Mouse (Mus musculus) heart, embryonic 12.5 days (tissue): ENCODE results near the gene Stard8. TPM values are rescaled to one million over a fixed set of nuclear protein-coding genes. Genes with fewer than 3 reads are reported as not detected.
"Not testable (repeated sequence)": the region's sequence is repeated elsewhere in the genome, so short reads cannot be mapped to it uniquely, and the experiment has no call there.

Source experiments
- ATAC-seq: fragments of 200-750 bp; cut with Nextera tagmentation; 2 replicates; pipeline ENCODE4 v1.8.0; 2017; ENCODE audit warnings: moderate TSS enrichment, moderate library complexity; ENCODE audit not compliant: insufficient number of reproducible peaks, low FRiP score
- H3K27ac ChIP-seq: fragments of 300-500 bp; sonication (generic); 2 replicates; pipeline ENCODE4 v1.5.1; 2016; ENCODE audit warnings: mild to moderate bottlenecking, moderate library complexity; ENCODE audit not compliant: poor library complexity, severe bottlenecking
- H3K27me3 ChIP-seq: fragments of 300-500 bp; sonication (generic); replicated peaks from 2 replicates; pipeline ENCODE4 v1.6.1; 2016; ENCODE audit warnings: mild to moderate bottlenecking, moderate library complexity
- H3K36me3 ChIP-seq: fragments of 300-500 bp; sonication (generic); 2 replicates; pipeline ENCODE4 v1.6.1; 2016; ENCODE audit warnings: mild to moderate bottlenecking, moderate library complexity
- H3K4me1 ChIP-seq: fragments of 300-500 bp; sonication (generic); replicated peaks from 2 replicates; pipeline ENCODE4 v1.6.1; 2016; ENCODE audit warnings: mild to moderate bottlenecking
- H3K4me2 ChIP-seq: fragments of 300-500 bp; sonication (generic); 2 replicates; pipeline ENCODE4 v1.6.1; 2016; ENCODE audit warnings: mild to moderate bottlenecking, moderate library complexity
- H3K4me3 ChIP-seq: fragments of 300-500 bp; sonication (generic); 2 replicates; pipeline ENCODE4 v1.5.1; 2016; ENCODE audit warnings: mild to moderate bottlenecking
- H3K9ac ChIP-seq: fragments of 300-500 bp; sonication (generic); 2 replicates; pipeline ENCODE4 v1.6.1; 2016; ENCODE audit warnings: mild to moderate bottlenecking, moderate library complexity
- H3K9me3 ChIP-seq: fragments of 300-500 bp; sonication (generic); replicated peaks from 2 replicates; pipeline ENCODE4 v1.6.1; 2016; ENCODE audit warnings: mild to moderate bottlenecking, moderate library complexity
- WGBS: fragments of 180-500 bp; shearing (Covaris S2); methylation state at CpG from one replicate; pipeline ENCODE4 v1.1.7; 2016; 5-methylcytosine and 5-hydroxymethylcytosine counted together
- polyA plus RNA-seq: library from polyadenylated mRNA; unstranded; fragments of >200 nt; fragmentation: Nextera tagmentation; extraction: Ambion mirVana; gene quantifications from 2 replicates; pipeline ENCODE4 v1.2.1, GENCODE M21; 2016

The Stard8 gene
- polyA plus RNA-seq, 1 experiment from 2014 or later = 19.8 TPM

DNA sequence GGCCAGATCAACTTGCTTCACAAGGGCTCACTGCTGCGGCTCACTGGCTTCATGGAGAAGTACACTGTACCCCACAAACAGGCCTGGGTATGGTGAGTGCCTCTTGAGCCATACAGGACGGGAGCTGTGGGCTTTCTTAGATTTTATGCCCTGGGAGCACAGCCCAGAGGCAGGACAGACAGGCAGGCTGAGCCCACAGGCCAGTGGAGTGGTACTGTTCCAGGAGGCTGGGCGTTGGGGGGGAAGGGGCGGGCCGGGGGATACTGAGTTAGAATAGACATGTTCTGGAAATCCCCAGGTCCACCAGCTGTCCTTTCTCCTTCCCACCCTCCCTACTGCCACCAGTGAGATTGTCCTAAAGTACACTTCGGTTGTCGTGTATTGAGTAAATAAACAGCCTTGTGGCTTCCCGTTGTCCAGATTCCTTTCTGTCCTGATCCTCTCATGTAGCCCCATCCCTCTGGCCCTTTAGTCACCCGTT lies 64.7 kb downstream of the Stard8 start:
- 74% methylated on average over 9 of the region's 9 CpGs for WGBS
- Histone ChIP-seq H3K27ac (no peak overlapping the region), H3K4me1 (no peaks in the 10 kb centered on the region), H3K9me3 (no peaks in the 10 kb centered on the region), H3K27me3 (0 out of 2 replicates have a peak, but pooled peaks cover 11% of the 10 kb centered on the region), H3K4me3 (no peak overlapping the region), H3K36me3 (peaks cover 65% of the 10 kb centered on the region), H3K4me2 (no peak overlapping the region), H3K9ac (no peak overlapping the region)
- ATAC-seq = no peak

GRCm38 (mm10) chrX:99071188-99071587 lies 68.1 kb downstream of the Stard8 start:
- Histone ChIP-seq H3K4me3 (no peak overlapping the region), H3K4me2 (no peak overlapping the region), H3K9ac (no peak overlapping the region), H3K9me3 (no peaks in the 10 kb centered on the region), H3K27ac (no peak overlapping the region), H3K36me3 (peaks cover 57% of the 10 kb centered on the region), H3K27me3 (0 out of 2 replicates have a peak, but pooled peaks cover 9% of the 10 kb centered on the region), H3K4me1 (no peaks in the 10 kb centered on the region)
- WGBS = 90% methylated on average over 7 of the region's 7 CpGs
- no peak for ATAC-seq

DNA sequence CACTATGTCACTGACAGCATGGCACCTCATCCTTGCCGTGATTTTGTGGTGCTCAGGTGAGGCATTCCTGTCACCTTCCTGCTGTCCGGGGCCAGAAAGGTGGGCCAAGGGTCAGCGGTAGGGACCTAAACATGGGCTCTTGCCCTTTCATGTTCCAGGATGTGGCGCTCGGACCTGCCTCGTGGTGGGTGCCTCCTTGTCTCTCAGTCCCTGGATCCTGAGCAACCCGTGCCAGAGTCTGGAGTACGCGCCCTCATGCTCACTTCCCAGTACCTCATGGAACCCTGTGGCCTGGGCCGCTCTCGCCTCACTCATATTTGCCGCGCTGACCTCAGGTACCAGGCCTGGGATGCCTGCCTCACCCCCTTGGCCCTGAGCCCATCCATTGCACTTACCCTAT lies 69.5 kb downstream of the Stard8 start:
- H3K27ac ChIP-seq = no peak overlapping the region
- no peak overlapping the region for H3K4me3 ChIP-seq
- no peaks in the 10 kb centered on the region for H3K9me3 ChIP-seq
- H3K9ac ChIP-seq = no peak overlapping the region
- ATAC-seq = no peak
- H3K27me3 ChIP-seq = 0 out of 2 replicates have a peak, but pooled peaks cover 9% of the 10 kb centered on the region
- no peaks in the 10 kb centered on the region; the same call in 1 of the 2 replicates for H3K4me1 ChIP-seq
- H3K36me3 ChIP-seq = peaks cover 53% of the 10 kb centered on the region
- H3K4me2 ChIP-seq = no peak overlapping the region
- 93% methylated on average over 13 of the region's 13 CpGs for WGBS

GRCm38 (mm10) chrX:99075111-99075510 lies 72.1 kb downstream of the Stard8 start:
- Histone ChIP-seq H3K9ac (no peak overlapping the region), H3K4me1 (no peaks in the 10 kb centered on the region; the same call in 1 of the 2 replicates), H3K9me3 (no peaks in the 10 kb centered on the region), H3K27me3 (0 out of 2 replicates have a peak, but pooled peaks cover 9% of the 10 kb centered on the region), H3K4me3 (no peak overlapping the region), H3K4me2 (no peak overlapping the region), H3K27ac (no peak overlapping the region), H3K36me3 (peaks cover 33% of the 10 kb centered on the region)
- WGBS = 77% methylated on average over 5 of the region's 5 CpGs
- no peak for ATAC-seq

DNA sequence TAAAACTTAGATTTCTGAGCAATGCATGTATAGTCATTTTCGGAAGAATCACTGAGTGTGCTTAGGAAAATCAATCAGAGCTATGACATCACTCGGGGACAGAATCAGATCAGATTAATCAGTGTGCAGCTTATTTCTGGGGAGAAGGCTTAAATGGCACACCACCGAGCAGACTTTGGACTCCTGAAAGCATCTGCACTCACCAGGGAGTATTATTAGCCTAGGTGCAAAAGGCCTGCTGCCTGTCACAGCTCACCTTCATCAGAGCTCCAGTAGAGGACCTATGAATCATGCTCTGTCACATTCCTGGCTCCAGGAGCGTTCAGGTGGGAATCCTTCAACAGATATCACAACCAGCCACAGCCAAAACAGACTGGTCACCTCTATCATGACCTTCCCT lies 73.4 kb downstream of the Stard8 start:
- peaks cover 20% of the 10 kb centered on the region for H3K36me3 ChIP-seq
- H3K9ac ChIP-seq = no peak overlapping the region
- no peaks in the 10 kb centered on the region; the same call in 1 of the 2 replicates for H3K4me1 ChIP-seq
- no peak for ATAC-seq
- no peak overlapping the region for H3K27ac ChIP-seq
- WGBS = 53% methylated on average over 4 of the region's 4 CpGs
- no peaks in the 10 kb centered on the region for H3K9me3 ChIP-seq
- 0 out of 2 replicates have a peak, but pooled peaks cover 4% of the 10 kb centered on the region for H3K27me3 ChIP-seq
- H3K4me2 ChIP-seq = no peak overlapping the region
- no peak overlapping the region for H3K4me3 ChIP-seq

DNA sequence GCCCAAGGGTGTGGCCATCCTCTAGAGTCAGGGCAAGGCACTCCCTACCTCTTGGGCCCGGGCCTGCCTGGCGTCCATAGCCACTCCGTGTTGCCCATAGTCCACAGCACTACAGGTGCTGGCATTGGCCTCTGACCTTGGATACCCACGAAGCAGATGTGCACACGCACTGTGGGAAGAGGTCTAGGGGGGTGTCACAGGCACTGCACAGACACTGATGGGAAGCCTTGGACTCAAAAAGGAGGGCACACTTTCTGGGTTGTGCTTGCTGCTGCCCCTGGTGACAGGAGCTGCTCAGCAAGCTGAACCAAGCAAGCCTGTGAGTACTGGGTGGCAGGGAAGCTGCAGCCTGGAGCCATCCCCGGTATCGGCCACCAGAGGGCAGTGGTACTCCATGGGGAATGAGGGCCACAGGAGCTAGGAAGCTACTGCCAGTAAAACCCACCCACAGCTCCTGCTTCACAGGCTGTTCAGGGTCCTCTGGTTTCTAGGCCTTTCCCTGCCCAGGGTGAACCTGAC lies 75.4 kb downstream of the Stard8 start:
- not testable (repeated sequence) for H3K4me1 ChIP-seq, H3K4me2 ChIP-seq, H3K27ac ChIP-seq, H3K9me3 ChIP-seq, H3K4me3 ChIP-seq, H3K36me3 ChIP-seq, H3K9ac ChIP-seq, H3K27me3 ChIP-seq
- WGBS = 81% methylated on average over 5 of the region's 7 CpGs
- peak; percentile 48; the same call in 1 of the 2 replicates for ATAC-seq

GRCm38 (mm10) chrX:99092704-99093103 lies 89.7 kb downstream of the Stard8 start:
- Histone ChIP-seq H3K27ac (no peak overlapping the region), H3K4me3 (no peak overlapping the region), H3K36me3 (no peaks in the 10 kb centered on the region), H3K27me3 (0 out of 2 replicates have a peak, but pooled peaks cover 28% of the 10 kb centered on the region), H3K4me1 (no peaks in the 10 kb centered on the region), H3K9ac (no peak overlapping the region), H3K9me3 (no peaks in the 10 kb centered on the region), H3K4me2 (no peak overlapping the region)
- 52% methylated on average over 2 of the region's 2 CpGs for WGBS
- ATAC-seq = no peak

DNA sequence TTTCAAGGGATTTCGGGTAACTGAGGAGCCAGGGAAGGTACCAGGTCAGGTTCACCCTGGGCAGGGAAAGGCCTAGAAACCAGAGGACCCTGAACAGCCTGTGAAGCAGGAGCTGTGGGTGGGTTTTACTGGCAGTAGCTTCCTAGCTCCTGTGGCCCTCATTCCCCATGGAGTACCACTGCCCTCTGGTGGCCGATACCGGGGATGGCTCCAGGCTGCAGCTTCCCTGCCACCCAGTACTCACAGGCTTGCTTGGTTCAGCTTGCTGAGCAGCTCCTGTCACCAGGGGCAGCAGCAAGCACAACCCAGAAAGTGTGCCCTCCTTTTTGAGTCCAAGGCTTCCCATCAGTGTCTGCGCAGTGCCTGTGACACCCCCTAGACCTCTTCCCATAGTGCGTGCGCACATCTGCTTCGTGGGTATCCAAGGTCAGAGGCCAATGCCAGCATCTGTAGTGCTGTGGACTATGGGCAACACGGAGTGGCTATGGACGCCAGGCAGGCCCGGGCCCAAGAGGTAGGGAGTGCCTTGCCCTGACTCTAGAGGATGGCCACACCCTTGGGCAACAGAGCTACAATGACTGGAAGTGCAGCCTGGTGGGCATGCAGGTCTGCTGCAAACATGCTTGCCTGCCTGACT lies 108.2 kb downstream of the Stard8 start:
- H3K4me1 ChIP-seq, H3K4me3 ChIP-seq, H3K4me2 ChIP-seq, H3K9me3 ChIP-seq, H3K27ac ChIP-seq, H3K27me3 ChIP-seq, H3K9ac ChIP-seq, H3K36me3 ChIP-seq: not testable (repeated sequence)
- 69% methylated on average over 7 of the region's 10 CpGs for WGBS
- ATAC-seq = 0 out of 2 replicates have a peak, but pooled peaks have one; percentile 55

DNA sequence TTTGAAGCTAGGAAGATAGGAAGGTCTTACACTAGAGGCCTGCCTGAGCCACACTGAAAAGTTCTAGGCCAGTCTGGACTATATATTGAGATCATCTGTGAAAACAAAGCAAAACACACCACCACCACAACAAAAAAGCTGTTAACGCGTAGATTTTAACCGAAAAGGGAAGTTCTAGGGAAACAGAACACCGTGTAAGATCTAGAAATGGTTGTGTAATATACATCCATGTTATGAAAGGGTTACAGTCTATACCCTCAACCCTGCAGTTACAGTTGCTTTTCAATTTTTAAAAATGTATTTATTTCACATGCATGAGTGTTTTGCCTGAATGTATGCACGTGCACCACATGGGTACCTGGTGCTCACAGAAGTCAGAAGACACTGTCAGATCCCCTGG lies 116.5 kb downstream of the Stard8 start:
- Histone ChIP-seq H3K4me3 (no peak overlapping the region), H3K4me1 (peaks cover 4% of the 10 kb centered on the region; the same call in 1 of the 2 replicates), H3K27ac (no peak overlapping the region), H3K9ac (no peak overlapping the region), H3K36me3 (no peaks in the 10 kb centered on the region), H3K4me2 (no peak overlapping the region), H3K9me3 (no peaks in the 10 kb centered on the region), H3K27me3 (no peaks in the 10 kb centered on the region; the same call in 1 of the 2 replicates)
- no peak for ATAC-seq
- 77% methylated on average over 5 of the region's 5 CpGs for WGBS
